Mouse (Mus musculus): ENCODE results near the gene Hcn2. TPM values are rescaled to one million over a fixed set of nuclear protein-coding genes. Genes with fewer than 3 reads are reported as not detected.

Hcn2 gene
- polyA plus RNA-seq, 1 experiment from 2014 or later, result 0.15 TPM

- 71% methylated on average over 4 of the region's 5 CpGs for WGBS
Measured at GRCm38 (mm10) chr10:79774486-79775279, 58.2 kb downstream of the Hcn2 start.

GRCm38 (mm10) chr10:79777103-79777531 is 60.7 kb downstream of the Hcn2 start, which contains the start of gene Fstl3:
Gene Fstl3, plus strand, starts transcription at chr10:79777272.
- Histone ChIP-seq H3K4me3 (ENCODE audit: low read depth, low read length) (peak within 1 kb of the TSS; percentile 49), H3K27me3 (replicated peaks; ENCODE audit: control insufficient read depth, insufficient read depth, low read length) (peaks cover 19% of the 10 kb centered on the region; the same call in 1 of the 2 replicates), H3K9me3 (ENCODE audit: control insufficient read depth, low read length) (peaks cover 7% of the 10 kb centered on the region), H3K4me1 (ENCODE audit: control insufficient read depth, insufficient read depth, low read length) (peaks cover 23% of the 10 kb centered on the region; the same call in 1 of the 2 replicates), H3K9ac (ENCODE audit: low read depth, low read length) (peak within 1 kb of the TSS; percentile 69), H3K4me2 (ENCODE audit: low read depth, low read length) (peak within 1 kb of the TSS; percentile 79), H3K36me3 (ENCODE audit: control insufficient read depth, insufficient read depth, low read length) (no peaks in the 10 kb centered on the region), H3K27ac (replicated peaks; ENCODE audit: low read depth, low read length) (0 out of 2 replicates have a peak within 1 kb of the TSS, but pooled peaks have one; percentile 39)
- ATAC-seq (ENCODE audit: low read depth) (no peak), DNase-seq (ENCODE audit: low spot score) (peak; percentile 36)
- 5% methylated on average over 21 of the region's 39 CpGs for WGBS

More at GRCm38 (mm10) chr10:79774486-79775279, 58.2 kb downstream of the Hcn2 start:
- no peak overlapping the region for H3K4me2 ChIP-seq (ENCODE audit: low read depth, low read length)
- H3K9ac ChIP-seq (ENCODE audit: low read depth, low read length), result no peak overlapping the region
- no peak overlapping the region for H3K27ac ChIP-seq (replicated peaks; ENCODE audit: low read depth, low read length)
- peaks cover 7% of the 10 kb centered on the region for H3K9me3 ChIP-seq (ENCODE audit: control insufficient read depth, low read length)
- peaks cover 11% of the 10 kb centered on the region; the same call in 1 of the 2 replicates for H3K4me1 ChIP-seq (ENCODE audit: control insufficient read depth, insufficient read depth, low read length)
- no peak for ATAC-seq (ENCODE audit: low read depth)
- DNase-seq (ENCODE audit: low spot score), result no peak
- H3K36me3 ChIP-seq (ENCODE audit: control insufficient read depth, insufficient read depth, low read length), result no peaks in the 10 kb centered on the region
- no peak overlapping the region for H3K4me3 ChIP-seq (ENCODE audit: low read depth, low read length)
- peaks cover 11% of the 10 kb centered on the region; the same call in 1 of the 2 replicates for H3K27me3 ChIP-seq (replicated peaks; ENCODE audit: control insufficient read depth, insufficient read depth, low read length)

- H3K27me3 ChIP-seq (replicated peaks; ENCODE audit: control insufficient read depth, insufficient read depth, low read length), result peaks cover 19% of the 10 kb centered on the region; the same call in 1 of the 2 replicates
- no peaks in the 10 kb centered on the region for H3K36me3 ChIP-seq (ENCODE audit: control insufficient read depth, insufficient read depth, low read length)
- 0 out of 2 replicates have a peak overlapping the region, but pooled peaks have one; percentile 39 for H3K27ac ChIP-seq (replicated peaks; ENCODE audit: low read depth, low read length)
- peaks cover 23% of the 10 kb centered on the region; the same call in 1 of the 2 replicates for H3K4me1 ChIP-seq (ENCODE audit: control insufficient read depth, insufficient read depth, low read length)
- 9% methylated on average over 15 of the region's 15 CpGs for WGBS
- H3K9ac ChIP-seq (ENCODE audit: low read depth, low read length), result peak overlapping the region; percentile 69; the same call in 1 of the 2 replicates
- peaks cover 4% of the 10 kb centered on the region; the same call in 1 of the 2 replicates for H3K9me3 ChIP-seq (ENCODE audit: control insufficient read depth, low read length)
- H3K4me3 ChIP-seq (ENCODE audit: low read depth, low read length), result peak overlapping the region; percentile 49; the same call in 1 of the 2 replicates
- peak overlapping the region; percentile 79 for H3K4me2 ChIP-seq (ENCODE audit: low read depth, low read length)
- no peak for ATAC-seq (ENCODE audit: low read depth)
- peak; percentile 72 for DNase-seq (ENCODE audit: low spot score)
Measured at GRCm38 (mm10) chr10:79778006-79778405, 61.6 kb downstream of the Hcn2 start.

GRCm38 (mm10) chr10:79779193-79779592 is 62.8 kb downstream of the Hcn2 start:
- Histone ChIP-seq H3K4me2 (ENCODE audit: low read depth, low read length) (no peak overlapping the region), H3K27me3 (replicated peaks; ENCODE audit: control insufficient read depth, insufficient read depth, low read length) (peaks cover 19% of the 10 kb centered on the region; the same call in 1 of the 2 replicates), H3K9me3 (ENCODE audit: control insufficient read depth, low read length) (peaks cover 4% of the 10 kb centered on the region; the same call in 1 of the 2 replicates), H3K4me3 (ENCODE audit: low read depth, low read length) (no peak overlapping the region), H3K36me3 (ENCODE audit: control insufficient read depth, insufficient read depth, low read length) (no peaks in the 10 kb centered on the region), H3K4me1 (ENCODE audit: control insufficient read depth, insufficient read depth, low read length) (peaks cover 23% of the 10 kb centered on the region; the same call in 1 of the 2 replicates), H3K9ac (ENCODE audit: low read depth, low read length) (no peak overlapping the region), H3K27ac (replicated peaks; ENCODE audit: low read depth, low read length) (no peak overlapping the region)
- ATAC-seq (ENCODE audit: low read depth) (no peak), DNase-seq (ENCODE audit: low spot score) (no peak)
- WGBS, result 0% methylated on average over 2 of the region's 2 CpGs

GRCm38 (mm10) chr10:79779784-79780663 is 63.6 kb downstream of the Hcn2 start:
- H3K9me3 ChIP-seq (ENCODE audit: control insufficient read depth, low read length), result peaks cover 2% of the 10 kb centered on the region; the same call in 1 of the 2 replicates
- DNase-seq (ENCODE audit: low spot score) (peak; percentile 96), ATAC-seq (ENCODE audit: low read depth) (peak; percentile 91)
- H3K36me3 ChIP-seq (ENCODE audit: control insufficient read depth, insufficient read depth, low read length), result no peaks in the 10 kb centered on the region
- H3K9ac ChIP-seq (ENCODE audit: low read depth, low read length), result peak overlapping the region; percentile 48
- H3K27ac ChIP-seq (replicated peaks; ENCODE audit: low read depth, low read length), result no peak overlapping the region
- peaks cover 19% of the 10 kb centered on the region; the same call in 1 of the 2 replicates for H3K27me3 ChIP-seq (replicated peaks; ENCODE audit: control insufficient read depth, insufficient read depth, low read length)
- 3% methylated on average over 45 of the region's 55 CpGs for WGBS
- H3K4me1 ChIP-seq (ENCODE audit: control insufficient read depth, insufficient read depth, low read length), result peaks cover 23% of the 10 kb centered on the region; the same call in 1 of the 2 replicates
- peak overlapping the region; percentile 82 for H3K4me2 ChIP-seq (ENCODE audit: low read depth, low read length)
- peak overlapping the region; percentile 45 for H3K4me3 ChIP-seq (ENCODE audit: low read depth, low read length)

- WGBS, result 3% methylated on average over 12 of the region's 13 CpGs
- no peaks in the 10 kb centered on the region for H3K9me3 ChIP-seq (ENCODE audit: control insufficient read depth, low read length)
- ATAC-seq (ENCODE audit: low read depth) (peak; percentile 74), DNase-seq (ENCODE audit: low spot score) (no peak)
- no peak overlapping the region for H3K27ac ChIP-seq (replicated peaks; ENCODE audit: low read depth, low read length)
- H3K27me3 ChIP-seq (replicated peaks; ENCODE audit: control insufficient read depth, insufficient read depth, low read length), result peaks cover 19% of the 10 kb centered on the region; the same call in 1 of the 2 replicates
- H3K4me2 ChIP-seq (ENCODE audit: low read depth, low read length), result peak overlapping the region; percentile 82
- peak overlapping the region; percentile 45 for H3K4me3 ChIP-seq (ENCODE audit: low read depth, low read length)
- H3K9ac ChIP-seq (ENCODE audit: low read depth, low read length), result peak overlapping the region; percentile 48; the same call in 1 of the 2 replicates
- no peaks in the 10 kb centered on the region for H3K36me3 ChIP-seq (ENCODE audit: control insufficient read depth, insufficient read depth, low read length)
- H3K4me1 ChIP-seq (ENCODE audit: control insufficient read depth, insufficient read depth, low read length), result peaks cover 23% of the 10 kb centered on the region; the same call in 1 of the 2 replicates
Measured at GRCm38 (mm10) chr10:79780664-79781015, 64.2 kb downstream of the Hcn2 start.

- Histone ChIP-seq H3K4me2 (ENCODE audit: low read depth, low read length) (peak overlapping the region; percentile 82), H3K9me3 (ENCODE audit: control insufficient read depth, low read length) (no peaks in the 10 kb centered on the region), H3K4me3 (ENCODE audit: low read depth, low read length) (peak overlapping the region; percentile 45; the same call in 1 of the 2 replicates), H3K4me1 (ENCODE audit: control insufficient read depth, insufficient read depth, low read length) (peaks cover 23% of the 10 kb centered on the region; the same call in 1 of the 2 replicates), H3K27ac (replicated peaks; ENCODE audit: low read depth, low read length) (no peak overlapping the region), H3K9ac (ENCODE audit: low read depth, low read length) (no peak overlapping the region), H3K36me3 (ENCODE audit: control insufficient read depth, insufficient read depth, low read length) (no peaks in the 10 kb centered on the region), H3K27me3 (replicated peaks; ENCODE audit: control insufficient read depth, insufficient read depth, low read length) (peaks cover 19% of the 10 kb centered on the region; the same call in 1 of the 2 replicates)
- DNase-seq (ENCODE audit: low spot score) (no peak), ATAC-seq (ENCODE audit: low read depth) (no peak; the same call in 1 of the 2 replicates)
- WGBS, result 36% methylated on average over 21 of the region's 21 CpGs
Measured at GRCm38 (mm10) chr10:79781139-79781538, 64.7 kb downstream of the Hcn2 start.

GRCm38 (mm10) chr10:79781956-79782355 is 65.5 kb downstream of the Hcn2 start:
- Histone ChIP-seq H3K9ac (ENCODE audit: low read depth, low read length) (no peak overlapping the region), H3K4me1 (ENCODE audit: control insufficient read depth, insufficient read depth, low read length) (peaks cover 21% of the 10 kb centered on the region; the same call in 1 of the 2 replicates), H3K4me3 (ENCODE audit: low read depth, low read length) (no peak overlapping the region), H3K9me3 (ENCODE audit: control insufficient read depth, low read length) (no peaks in the 10 kb centered on the region), H3K36me3 (ENCODE audit: control insufficient read depth, insufficient read depth, low read length) (no peaks in the 10 kb centered on the region), H3K27ac (replicated peaks; ENCODE audit: low read depth, low read length) (no peak overlapping the region), H3K27me3 (replicated peaks; ENCODE audit: control insufficient read depth, insufficient read depth, low read length) (peaks cover 19% of the 10 kb centered on the region; the same call in 1 of the 2 replicates), H3K4me2 (ENCODE audit: low read depth, low read length) (no peak overlapping the region)
- DNase-seq (ENCODE audit: low spot score), result no peak
- ATAC-seq (ENCODE audit: low read depth), result no peak
- 52% methylated on average over 5 of the region's 5 CpGs for WGBS
